Mouse (Mus musculus) cerebellum, adult 8-10 months (tissue): ENCODE results near the gene Magea1.
A peak's percentile ranks its signal among the peaks of the same experiment; 100 is the strongest.
"Not testable (repeated sequence)": the region's sequence is repeated elsewhere in the genome, so short reads cannot be mapped to it uniquely, and the experiment has no call there.

ENCODE experiments used
- DNase-seq: peaks from one replicate; pipeline ENCODE4 v3.0.0; 2022

The Magea1 gene

DNA sequence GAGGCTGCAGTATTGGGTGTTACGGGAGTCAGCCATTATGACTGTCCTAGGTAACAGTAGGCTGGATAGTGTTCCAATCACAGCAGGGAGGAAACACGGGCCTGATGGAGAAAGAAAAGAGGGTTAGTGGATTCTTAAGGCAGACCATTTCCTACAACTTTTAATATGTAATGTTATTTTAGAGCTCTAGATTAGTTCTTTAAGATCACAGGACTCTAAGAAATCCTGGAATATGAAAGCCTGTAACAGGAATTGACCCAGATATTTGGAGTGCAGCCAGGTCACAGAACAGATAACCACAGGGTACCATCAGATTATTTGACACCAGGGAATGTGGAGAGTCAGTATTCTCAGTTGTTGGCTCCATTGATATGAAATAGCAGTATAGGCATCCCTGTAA, at the start of gene Magea1:
Gene Magea1 (minus strand): TSS at position 101 of the 400 bp plus-strand sequence.
- DNase-seq, result not testable (repeated sequence)

DNA sequence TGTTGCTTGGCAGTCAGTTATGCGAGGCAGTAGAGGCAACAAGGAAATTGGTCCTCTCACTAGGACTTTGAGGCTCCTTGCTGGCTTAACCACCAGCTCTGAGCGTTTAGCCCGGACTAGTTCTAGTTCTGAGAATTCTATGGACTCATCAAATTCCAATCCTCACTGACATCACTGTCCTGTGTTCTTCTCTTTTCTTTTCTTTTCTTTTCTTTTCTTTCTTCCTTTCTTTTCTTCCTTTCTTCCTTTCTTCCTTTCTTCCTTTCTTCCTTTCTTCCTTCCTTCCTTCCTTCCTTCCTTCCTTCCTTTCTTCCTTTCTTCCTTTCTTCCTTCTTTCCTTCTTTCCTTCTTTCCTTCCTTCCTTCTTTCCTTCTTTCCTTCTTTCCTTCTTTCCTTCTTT, 38.7 kb upstream of the Magea1 start, which contains the start of gene Cldn34b2:
Gene Cldn34b2 (minus strand): TSS at position 101 of the 400 bp plus-strand sequence.
- DNase-seq, result not testable (repeated sequence)

DNA sequence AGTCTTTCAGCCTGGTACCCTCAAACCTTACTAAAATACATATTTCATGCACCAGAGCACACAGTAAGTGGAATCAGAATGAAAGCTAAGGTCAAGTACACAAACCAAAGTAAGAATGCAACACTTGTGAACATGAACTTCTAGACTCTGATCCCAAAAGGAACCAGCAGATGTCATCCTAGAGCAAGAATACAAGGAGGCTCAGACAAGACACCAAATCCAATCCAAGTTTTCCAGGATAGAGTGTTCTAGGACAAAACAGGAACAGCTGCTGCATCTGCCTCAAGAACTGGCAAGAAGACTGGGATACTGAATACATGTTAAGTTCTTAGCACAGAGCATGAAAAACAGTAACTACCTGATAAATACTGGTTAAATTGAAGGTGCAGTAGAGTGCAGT, 8.4 kb upstream of the Magea1 start:
- peak; percentile 8 for DNase-seq

DNA sequence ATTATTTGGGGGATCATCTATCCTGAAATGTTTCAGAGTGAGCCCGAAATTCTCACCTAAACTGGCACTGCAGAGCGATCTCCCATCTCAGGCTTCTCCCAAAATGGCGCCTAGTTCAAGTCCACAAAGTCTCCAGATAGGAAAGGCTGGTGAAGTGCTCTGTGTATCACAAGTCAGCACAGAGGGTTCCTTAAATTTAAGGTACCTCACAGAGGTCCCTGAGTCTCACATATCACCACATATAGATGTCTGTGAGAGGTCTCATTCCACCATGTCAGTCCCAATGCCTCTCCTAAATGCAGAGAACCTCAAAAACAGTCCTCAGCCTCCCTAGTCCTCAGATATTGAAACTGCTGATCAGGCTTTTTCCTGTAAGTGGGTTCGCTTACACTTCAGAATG, 4.0 kb upstream of the Magea1 start, which contains the start of gene Magea2:
Gene Magea2 (minus strand): TSS at position 101 of the 400 bp plus-strand sequence.
- DNase-seq, result not testable (repeated sequence)

DNA sequence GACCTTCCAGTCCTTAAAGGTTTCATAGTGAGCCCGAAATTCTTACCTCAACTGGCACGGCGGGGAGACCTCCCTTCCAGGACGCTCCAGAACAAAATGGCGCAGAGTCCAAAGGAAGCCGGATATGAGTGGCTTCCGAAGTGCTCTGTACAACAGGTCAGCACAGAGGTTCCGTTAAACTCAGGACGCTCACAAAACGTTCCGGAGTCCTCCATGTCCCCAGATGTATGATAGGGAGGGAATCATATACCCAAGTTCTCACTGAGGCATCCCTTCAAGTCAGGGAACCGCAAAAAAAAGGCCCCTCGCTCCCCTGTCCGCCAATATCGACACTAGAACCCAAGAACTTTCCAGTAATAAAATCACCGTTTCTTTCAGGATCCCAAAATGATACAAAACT, 26.5 kb downstream of the Magea1 start, which contains the start of gene Magea5:
Gene Magea5 (minus strand): TSS at position 101 of the 400 bp plus-strand sequence.
- not testable (repeated sequence) for DNase-seq
